Mouse (Mus musculus) midbrain, embryonic 15.5 days (tissue): ENCODE data around the gene Pign. TPM values are rescaled to one million over a fixed set of nuclear protein-coding genes. Genes with fewer than 3 reads are reported as not detected.

Source experiments
- microRNA-seq: library from miRNA; unstranded; fragments of <30 nt; microRNA quantifications from one replicate; pipeline ENCODE4, GENCODE M21; 2016
- polyA plus RNA-seq: library from polyadenylated mRNA; unstranded; fragments of >200 nt; fragmentation: Nextera tagmentation; extraction: Ambion mirVana; gene quantifications from 2 replicates; pipeline ENCODE4 v1.2.1, GENCODE M21; 2015

Gene Pign
- polyA plus RNA-seq, 1 experiment from 2014 or later: 11.0 TPM

Small RNA genes lying within 50 kb of the gene (microRNA-seq; reads per million reads assigned to microRNA genes)
- gene Gm22426: not detected

Other genes with a start within 250 kb of the Pign start
- gene Relch, start 184 bp upstream of the Pign start, polyA plus RNA-seq: 44.2 and 49.6 TPM in 2 replicates
- gene Tnfrsf11a, start 117.0 kb upstream of the Pign start, polyA plus RNA-seq: 0.32 and 1.0 TPM in 2 replicates